Mouse (Mus musculus) heart, embryonic 11.5 days (tissue): ENCODE results near the gene Vsx2. TPM values are rescaled to one million over a fixed set of nuclear protein-coding genes. Genes with fewer than 3 reads are reported as not detected.
"Not testable (repeated sequence)": the region's sequence is repeated elsewhere in the genome, so short reads cannot be mapped to it uniquely, and the experiment has no call there.

Source experiments
- ATAC-seq: fragments of 200-750 bp; cut with Nextera tagmentation; replicated peaks from 2 replicates; pipeline ENCODE4 v1.8.0; 2017; ENCODE audit warnings: moderate library complexity; ENCODE audit not compliant: insufficient number of reproducible peaks, low FRiP score, low TSS enrichment
- H3K27ac ChIP-seq: fragments of 300-500 bp; sonication (generic); 2 replicates; pipeline ENCODE4 v1.5.1; 2014; ENCODE audit warnings: mild to moderate bottlenecking, low read depth, low read length
- H3K27me3 ChIP-seq: fragments of 300-500 bp; sonication (generic); 2 replicates; pipeline ENCODE4 v1.6.1; 2014; ENCODE audit warnings: mild to moderate bottlenecking, low read length, mixed read lengths; ENCODE audit not compliant: control insufficient read depth, insufficient read depth
- H3K36me3 ChIP-seq: fragments of 300-500 bp; sonication (generic); 2 replicates; pipeline ENCODE4 v1.6.1; 2014; ENCODE audit warnings: mild to moderate bottlenecking, low read length, moderate library complexity, mixed read lengths; ENCODE audit not compliant: control insufficient read depth, insufficient read depth
- H3K4me1 ChIP-seq: fragments of 300-500 bp; sonication (generic); 2 replicates; pipeline ENCODE4 v1.6.1; 2014; ENCODE audit warnings: low read length; ENCODE audit not compliant: control insufficient read depth, insufficient read depth
- H3K4me2 ChIP-seq: fragments of 300-500 bp; sonication (generic); 2 replicates; pipeline ENCODE4 v1.6.1; 2014; ENCODE audit warnings: mild to moderate bottlenecking, moderate library complexity
- H3K4me3 ChIP-seq: fragments of 300-500 bp; sonication (generic); 2 replicates; pipeline ENCODE4 v1.5.1; 2014; ENCODE audit warnings: low read depth, low read length
- H3K9ac ChIP-seq: fragments of 300-500 bp; sonication (generic); 2 replicates; pipeline ENCODE4 v1.6.1; 2014; ENCODE audit warnings: mild to moderate bottlenecking, low read depth, low read length, moderate library complexity
- H3K9me3 ChIP-seq: fragments of 300-500 bp; sonication (generic); replicated peaks from 2 replicates; pipeline ENCODE4 v1.6.1; 2016; ENCODE audit warnings: low read length; ENCODE audit not compliant: control insufficient read depth
- WGBS: fragments of 180-500 bp; shearing (Covaris S2); extraction: QIAGEN DNeasy Blood & Tissue Kit; methylation state at CpG from one replicate; pipeline ENCODE4 v1.1.7; 2014; ENCODE audit not compliant: insufficient replicate concordance; 5-methylcytosine and 5-hydroxymethylcytosine counted together
- polyA plus RNA-seq: library from polyadenylated mRNA; unstranded; fragments of >200 nt; fragmentation: Nextera tagmentation; extraction: Ambion mirVana; gene quantifications from 2 replicates; pipeline ENCODE4 v1.2.1, GENCODE M21; 2014

Gene Vsx2
- polyA plus RNA-seq, 1 experiment from 2014 or later = not detected

DNA sequence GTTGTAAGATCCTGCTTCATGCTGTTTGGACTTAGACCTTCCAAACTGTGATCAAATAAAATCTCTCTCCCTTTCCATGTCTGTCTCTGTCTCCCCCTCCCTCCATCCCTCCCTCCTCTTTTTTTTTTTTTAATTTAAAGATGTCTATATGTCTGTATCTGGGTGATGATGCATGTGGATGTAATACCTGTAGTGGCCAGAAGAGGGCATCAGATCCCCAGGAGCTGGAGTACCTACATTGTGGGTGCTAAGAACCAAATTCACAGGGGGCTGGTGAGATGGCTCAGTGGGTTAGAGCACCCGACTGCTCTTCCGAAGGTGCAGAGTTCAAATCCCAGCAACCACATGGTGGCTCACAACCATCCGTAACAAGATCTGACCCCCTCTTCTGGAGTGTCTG lies 30.0 kb upstream of the Vsx2 start:
- 84% methylated on average over 3 of the region's 3 CpGs for WGBS
- not testable (repeated sequence) for H3K27me3 ChIP-seq, H3K9ac ChIP-seq, H3K9me3 ChIP-seq, H3K4me3 ChIP-seq, H3K27ac ChIP-seq, H3K36me3 ChIP-seq, H3K4me2 ChIP-seq, H3K4me1 ChIP-seq, ATAC-seq

DNA sequence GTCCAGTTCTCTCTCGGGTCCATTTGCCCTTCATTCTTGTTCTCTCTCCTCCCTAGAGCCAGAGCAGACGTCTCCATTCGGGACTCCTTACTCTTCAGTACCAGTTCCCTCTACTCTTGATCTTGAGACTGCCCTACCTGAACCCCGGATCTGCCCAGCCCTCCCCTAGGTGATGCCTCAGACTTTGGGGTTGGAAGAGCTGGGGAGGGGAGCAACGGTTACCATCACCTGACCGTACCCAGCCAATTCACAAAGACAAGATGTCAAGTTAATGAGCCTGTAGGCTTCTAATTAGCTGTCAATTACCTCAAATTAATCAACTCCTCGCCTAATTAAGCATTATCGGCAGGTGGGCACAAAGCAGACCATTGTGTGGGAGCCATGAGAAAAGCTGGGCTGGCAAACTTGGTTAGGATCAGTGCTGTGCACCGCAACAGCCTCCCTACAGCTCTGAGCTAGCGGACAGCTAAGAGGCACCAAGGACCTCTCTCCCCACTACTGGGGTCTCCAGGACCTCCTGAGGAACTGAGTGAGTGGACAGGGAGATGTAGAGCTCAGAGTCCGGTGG lies 28.1 kb upstream of the Vsx2 start:
- WGBS = 78% methylated on average over 11 of the region's 11 CpGs
- Histone ChIP-seq H3K36me3 (no peaks in the 10 kb centered on the region), H3K27me3 (no peaks in the 10 kb centered on the region), H3K27ac (no peak overlapping the region), H3K9ac (no peak overlapping the region), H3K4me2 (no peak overlapping the region), H3K4me1 (no peaks in the 10 kb centered on the region), H3K4me3 (no peak overlapping the region), H3K9me3 (no peaks in the 10 kb centered on the region)
- ATAC-seq = no peak

DNA sequence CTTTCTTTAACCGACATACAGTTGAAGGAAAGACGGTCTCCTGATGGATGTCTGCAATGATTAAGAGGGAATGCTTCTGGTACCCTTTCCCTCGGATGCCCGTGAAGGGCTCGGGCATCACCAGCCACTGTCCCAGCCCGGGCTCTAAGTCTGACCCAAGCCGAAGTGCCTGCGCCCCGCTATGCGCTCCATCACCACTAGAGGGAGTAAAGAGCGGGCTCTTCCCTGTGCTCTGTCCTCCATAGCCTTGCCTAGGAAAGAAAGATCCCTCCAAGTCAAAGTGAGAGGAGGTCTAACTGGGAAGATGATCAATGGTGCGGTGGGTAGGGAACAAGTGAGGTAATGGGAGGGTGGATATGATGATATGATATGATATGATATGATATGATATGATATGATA lies 23.5 kb upstream of the Vsx2 start:
- Histone ChIP-seq H3K36me3 (no peaks in the 10 kb centered on the region), H3K27me3 (no peaks in the 10 kb centered on the region), H3K4me3 (no peak overlapping the region), H3K9me3 (no peaks in the 10 kb centered on the region), H3K4me1 (no peaks in the 10 kb centered on the region), H3K9ac (no peak overlapping the region), H3K4me2 (no peak overlapping the region), H3K27ac (no peak overlapping the region)
- ATAC-seq = 0 out of 2 replicates have a peak, but pooled peaks have one; percentile 29
- 5% methylated on average over 12 of the region's 12 CpGs for WGBS

DNA sequence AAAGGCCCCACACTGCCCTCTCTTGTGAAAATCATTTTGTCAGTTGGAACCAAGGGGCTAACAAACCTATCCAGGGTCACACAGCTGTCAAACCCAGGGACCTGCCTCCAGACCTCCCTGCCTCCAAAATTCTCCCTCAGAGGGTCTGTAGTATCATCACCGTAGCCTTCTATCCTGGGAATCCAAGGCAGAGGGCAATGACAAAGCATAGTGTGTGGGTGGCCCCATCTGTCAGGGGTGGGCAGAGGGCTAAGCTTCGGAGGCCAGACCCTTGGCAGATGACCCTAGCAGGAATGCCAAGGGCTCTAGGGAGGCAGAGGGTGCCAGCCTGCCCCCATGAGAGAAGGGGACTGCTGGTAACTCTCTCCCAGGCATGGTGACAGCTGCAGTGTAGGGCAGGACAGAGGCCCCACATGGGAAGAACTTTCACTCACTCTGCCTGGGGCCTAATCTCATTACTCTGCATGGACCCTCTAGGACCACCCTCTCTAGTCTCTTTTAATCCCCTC lies 22.9 kb upstream of the Vsx2 start:
- no peak for ATAC-seq
- Histone ChIP-seq H3K27ac (no peak overlapping the region), H3K9me3 (no peaks in the 10 kb centered on the region), H3K4me2 (no peak overlapping the region), H3K4me3 (no peak overlapping the region), H3K4me1 (no peaks in the 10 kb centered on the region), H3K9ac (no peak overlapping the region), H3K27me3 (no peaks in the 10 kb centered on the region), H3K36me3 (no peaks in the 10 kb centered on the region)
- 77% methylated on average over 2 of the region's 2 CpGs for WGBS

DNA sequence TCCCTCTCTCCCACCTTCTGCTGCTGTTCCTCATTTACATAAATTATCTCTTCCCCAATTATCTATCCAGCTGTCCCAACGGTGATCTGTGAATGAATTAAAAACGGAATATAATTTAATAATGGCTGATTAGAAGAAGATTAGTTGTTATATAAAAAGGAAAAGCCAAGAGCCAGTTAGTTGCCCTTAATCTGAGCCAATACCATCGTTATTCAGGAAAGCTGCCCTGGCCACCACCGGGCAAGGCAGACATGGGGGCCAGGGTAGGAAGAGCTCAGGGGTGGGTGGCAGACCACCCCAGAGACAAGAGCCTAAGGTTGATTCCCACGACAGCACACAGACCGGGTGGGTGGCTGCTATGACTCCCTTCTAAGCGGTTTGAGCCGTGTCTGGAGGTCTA lies 21.3 kb upstream of the Vsx2 start:
- WGBS = 50% methylated on average over 8 of the region's 8 CpGs
- Histone ChIP-seq H3K27ac (no peak overlapping the region), H3K4me2 (no peak overlapping the region), H3K9ac (no peak overlapping the region), H3K4me1 (no peaks in the 10 kb centered on the region), H3K36me3 (no peaks in the 10 kb centered on the region), H3K27me3 (no peaks in the 10 kb centered on the region), H3K9me3 (no peaks in the 10 kb centered on the region), H3K4me3 (no peak overlapping the region)
- no peak for ATAC-seq

DNA sequence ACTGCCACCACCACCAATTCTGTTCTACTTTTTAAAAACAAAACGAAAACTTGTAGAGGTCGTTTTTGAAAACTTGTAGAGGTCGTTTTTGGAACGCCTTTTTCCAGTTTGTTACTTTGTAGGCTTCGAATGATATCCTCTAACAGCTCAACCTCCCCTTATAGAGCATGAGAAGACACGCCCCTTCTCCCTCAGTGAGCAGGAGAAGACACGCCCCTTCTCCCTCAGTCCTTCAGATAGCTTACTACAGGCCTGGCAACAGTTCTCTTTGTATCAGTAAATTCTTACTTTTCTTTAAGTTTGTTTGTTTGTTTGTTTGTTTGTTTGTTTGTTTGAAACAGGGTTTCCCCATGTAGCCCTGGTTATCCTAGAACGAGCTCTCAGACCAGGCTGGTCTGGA lies 14.3 kb upstream of the Vsx2 start:
- Histone ChIP-seq H3K27ac (no peak overlapping the region), H3K9me3 (no peaks in the 10 kb centered on the region), H3K9ac (no peak overlapping the region), H3K4me2 (no peak overlapping the region), H3K36me3 (no peaks in the 10 kb centered on the region), H3K4me1 (no peaks in the 10 kb centered on the region), H3K27me3 (no peaks in the 10 kb centered on the region), H3K4me3 (no peak overlapping the region)
- 48% methylated on average over 8 of the region's 8 CpGs for WGBS
- ATAC-seq = no peak

DNA sequence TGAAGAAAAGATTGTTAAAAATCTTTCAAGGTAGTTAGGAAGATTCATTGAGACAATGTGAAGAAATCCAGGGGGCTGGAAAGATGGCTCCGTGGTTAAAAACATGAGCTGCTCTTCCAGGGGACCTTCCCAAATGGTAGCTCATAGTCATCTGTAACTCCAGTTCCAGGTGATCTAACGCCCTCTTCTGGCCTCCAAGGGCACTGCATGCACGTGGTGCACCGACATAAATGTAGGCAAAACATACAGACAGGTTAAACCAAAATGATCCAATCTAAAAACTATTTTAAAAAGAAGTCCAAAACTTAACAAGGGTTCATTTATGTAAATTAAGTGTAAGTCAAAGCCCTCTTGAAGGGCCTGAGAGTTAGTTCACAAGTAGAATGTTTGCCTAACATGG lies 7.0 kb upstream of the Vsx2 start:
- H3K27me3 ChIP-seq = peaks cover 6% of the 10 kb centered on the region
- no peak overlapping the region for H3K27ac ChIP-seq
- WGBS = 48% methylated on average over 4 of the region's 4 CpGs
- H3K4me2 ChIP-seq = no peak overlapping the region
- no peak overlapping the region for H3K9ac ChIP-seq
- H3K9me3 ChIP-seq = no peaks in the 10 kb centered on the region
- no peak for ATAC-seq
- no peaks in the 10 kb centered on the region for H3K36me3 ChIP-seq
- H3K4me1 ChIP-seq = no peaks in the 10 kb centered on the region
- H3K4me3 ChIP-seq = no peak overlapping the region

DNA sequence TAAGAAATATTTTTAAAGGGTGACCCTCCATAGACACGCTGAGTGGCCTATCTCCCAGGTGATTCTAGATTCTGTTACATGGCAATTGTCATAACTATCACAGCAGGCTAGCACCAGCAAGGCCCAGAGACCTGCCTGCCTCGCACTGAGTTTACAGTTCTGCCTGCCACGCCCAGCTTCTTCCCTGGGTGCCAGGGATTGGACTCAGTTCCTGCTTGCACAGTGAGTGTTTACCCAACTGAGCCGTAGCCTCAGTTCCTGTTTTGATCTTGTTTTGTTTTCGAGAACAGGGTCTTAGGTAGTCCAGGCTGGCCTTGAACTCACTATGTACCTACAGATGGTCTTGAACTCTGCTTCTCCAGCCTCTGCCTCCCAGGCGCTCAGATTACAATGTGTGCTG lies 2.0 kb upstream of the Vsx2 start:
- Histone ChIP-seq H3K36me3 (no peaks in the 10 kb centered on the region), H3K4me2 (no peak overlapping the region), H3K9ac (no peak overlapping the region), H3K4me3 (no peak overlapping the region), H3K27me3 (peaks cover 55% of the 10 kb centered on the region), H3K27ac (no peak overlapping the region), H3K4me1 (peaks cover 12% of the 10 kb centered on the region), H3K9me3 (no peaks in the 10 kb centered on the region)
- WGBS = 74% methylated on average over 6 of the region's 6 CpGs
- no peak for ATAC-seq

DNA sequence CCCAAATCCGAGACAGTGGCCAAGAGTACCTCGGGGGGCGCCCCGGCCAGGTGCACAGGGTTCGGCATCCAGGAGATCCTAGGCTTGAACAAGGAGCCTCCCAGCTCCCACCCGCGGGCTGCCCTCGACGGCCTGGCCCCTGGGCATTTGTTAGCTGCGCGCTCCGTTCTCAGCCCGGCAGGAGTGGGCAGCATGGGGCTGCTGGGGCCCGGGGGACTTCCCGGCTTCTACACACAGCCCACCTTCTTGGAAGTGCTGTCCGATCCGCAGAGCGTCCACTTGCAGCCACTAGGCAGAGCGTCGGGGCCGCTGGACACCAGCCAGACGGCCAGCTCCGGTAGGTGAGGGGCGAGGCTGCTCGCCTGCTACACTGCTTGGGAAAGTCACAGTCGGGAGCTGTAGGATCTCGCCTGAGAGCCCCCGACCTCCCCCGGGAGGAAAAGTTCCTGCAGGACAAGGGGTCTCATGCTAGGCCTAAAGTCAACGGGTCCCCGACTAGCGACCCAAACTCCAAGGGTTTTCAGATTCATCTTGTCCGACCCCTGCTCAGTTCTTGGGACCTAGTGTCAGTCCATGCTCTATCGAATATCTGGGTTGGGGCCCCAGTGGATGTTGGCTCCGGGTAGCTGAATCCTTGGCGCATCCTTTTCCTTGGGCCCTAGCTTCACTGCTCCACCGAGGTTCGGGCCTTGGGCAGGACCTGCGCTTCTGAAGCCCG lies 573 bp downstream of the Vsx2 start:
- H3K27ac ChIP-seq = no peak overlapping the region
- no peaks in the 10 kb centered on the region for H3K36me3 ChIP-seq
- H3K27me3 ChIP-seq = peaks cover 73% of the 10 kb centered on the region
- H3K9me3 ChIP-seq = no peaks in the 10 kb centered on the region
- H3K9ac ChIP-seq = no peak overlapping the region
- H3K4me3 ChIP-seq = peak overlapping the region; percentile 26
- WGBS = under 1% methylated on average over 34 of the region's 40 CpGs
- ATAC-seq = no peak
- peaks cover 12% of the 10 kb centered on the region for H3K4me1 ChIP-seq
- H3K4me2 ChIP-seq = peak overlapping the region; percentile 51
